13 mouse cellular contexts compared by ENCODE assay signal in the genomic region with DNA sequence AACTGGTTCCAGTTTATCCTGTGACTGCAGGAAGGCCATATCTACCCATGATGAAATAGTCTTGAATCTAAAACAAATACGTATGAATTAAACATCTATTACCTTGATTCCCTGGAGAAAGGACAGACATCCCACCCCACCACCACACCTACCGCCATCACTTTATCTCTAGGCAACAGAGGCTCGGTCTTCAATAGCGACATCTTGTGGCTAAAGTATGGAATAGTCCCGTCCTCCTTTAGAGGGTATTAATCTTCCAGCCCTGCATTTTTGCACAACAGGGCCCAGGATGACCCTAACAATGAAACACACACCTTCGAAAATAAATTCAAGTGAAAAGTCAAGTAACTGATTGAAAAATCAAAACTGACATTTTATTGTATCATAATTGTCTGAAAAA.
A peak's percentile ranks its signal among the peaks of the same experiment; 100 is the strongest.
DNase-seq lines count a peak whose midpoint lies in the region; ATAC-seq and TF ChIP-seq lines count a peak whose summit lies in the region.
"Had no signal": no experiment of that assay in that cellular context is flagged by ENCODE, and none has a peak within 500 bp of the region (broad histone marks: within the 10 kb centered on the region; RNA-seq: fewer than 3 reads in every experiment).

No protein-coding gene starts in this region.

- ATAC-seq in common myeloid progenitor, adult 5-6 weeks (replicated peaks; ENCODE audit: low read depth, poor library complexity, severe bottlenecking) = peak; percentile 58; the same call in 1 of the 2 replicates
- no peak for ATAC-seq in midbrain, embryonic 13.5 days
- ATAC-seq: intestine, embryonic 16.5 days had no signal

- TF ChIP-seq CTCF in kidney, adult 2 months (conservative IDR thresholded peaks at IDR 0.05; ENCODE audit: insufficient read depth, insufficient read length, low read depth, low read length) = 0 out of 2 replicates have a peak, but pooled peaks have one; percentile 18
- TF ChIP-seq CTCF in CH12.LX (conservative IDR thresholded peaks at IDR 0.05 in 1 of 2, IDR thresholded peaks at IDR 0.05 in 1 of 2; ENCODE audit: low read depth in 2 of 2, low read length in 2 of 2) = peak; percentile 90 to 93

- no peak for TF ChIP-seq EP300 in CH12.LX (IDR thresholded peaks at IDR 0.05; ENCODE audit: low read length)

- H3K79me2 ChIP-seq in CH12.LX (replicated peaks; ENCODE audit: control insufficient read depth, extremely low read depth, insufficient read depth, poor library complexity, severe bottlenecking) = no peaks in the 10 kb centered on the region

- H3K9ac ChIP-seq in CH12.LX (ENCODE audit: insufficient read depth, low read depth) = no peak overlapping the region
- no peak overlapping the region for H3K9ac ChIP-seq in midbrain, embryonic 13.5 days (replicated peaks)

- H3K4me2 ChIP-seq in CH12.LX (ENCODE audit: insufficient read depth, low read depth, poor library complexity, severe bottlenecking) = no peak overlapping the region
- H3K4me2 ChIP-seq in midbrain, embryonic 13.5 days (replicated peaks) = no peak overlapping the region

- no peaks in the 10 kb centered on the region for H3K9me3 ChIP-seq in CH12.LX (replicated peaks; ENCODE audit: low read length)
- H3K9me3 ChIP-seq in midbrain, embryonic 13.5 days = no peaks in the 10 kb centered on the region

- no peak overlapping the region for H3K4me3 ChIP-seq in kidney, adult 2 months (ENCODE audit: insufficient read depth, low read depth, low read length)
- no peak overlapping the region for H3K4me3 ChIP-seq in CH12.LX (replicated peaks in 1 of 3; ENCODE audit: low read depth in 2 of 3, low read length in 2 of 3, poor library complexity in 1 of 3)
- H3K4me3 ChIP-seq in midbrain, embryonic 13.5 days (replicated peaks) = no peak overlapping the region

- TF ChIP-seq RAD21 in CH12.LX (IDR thresholded peaks at IDR 0.05; ENCODE audit: low read depth, low read length) = peak; percentile 78

- no peaks in the 10 kb centered on the region for H3K36me3 ChIP-seq in kidney, adult 2 months (ENCODE audit: control insufficient read depth, insufficient read depth, low read length)
- H3K36me3 ChIP-seq in CH12.LX (replicated peaks in 1 of 2; ENCODE audit: control insufficient read depth in 1 of 2, insufficient read depth in 1 of 2, low read length in 1 of 2) = no peaks in the 10 kb centered on the region
- no peaks in the 10 kb centered on the region for H3K36me3 ChIP-seq in midbrain, embryonic 13.5 days
- H3K36me3 ChIP-seq: G1E had no signal

- TF ChIP-seq POLR2A in kidney, adult 2 months (IDR thresholded peaks at IDR 0.05; ENCODE audit: low read depth, low read length) = no peak
- TF ChIP-seq POLR2A in CH12.LX (IDR thresholded peaks at IDR 0.05; ENCODE audit: low read depth, low read length) = no peak

- WGBS in kidney, adult 2 months = 63% methylated on average over 6 of the region's 6 CpGs
- 56% methylated on average over 6 of the region's 6 CpGs for WGBS in midbrain, embryonic 13.5 days

- dilution Hi-C loops in CH12.LX (cut with MboI; ENCODE audit: extremely low pct_ligation_motif_present, extremely low pct_unique_long_range_greater_than_20kb, low sequenced_read_pairs) = no loop called here

- no peak overlapping the region for H3K27ac ChIP-seq in kidney, adult 2 months (ENCODE audit: insufficient read depth, low read depth, low read length)
- H3K27ac ChIP-seq in CH12.LX (ENCODE audit: insufficient read depth, low read depth) = no peak overlapping the region
- H3K27ac ChIP-seq in midbrain, embryonic 13.5 days = no peak overlapping the region

- no peaks in the 10 kb centered on the region for H3K27me3 ChIP-seq in kidney, adult 2 months (replicated peaks; ENCODE audit: control insufficient read depth, insufficient read depth, low read length)
- H3K27me3 ChIP-seq in CH12.LX (replicated peaks) = no peaks in the 10 kb centered on the region
- H3K27me3 ChIP-seq in midbrain, embryonic 13.5 days = no peaks in the 10 kb centered on the region

- DNase-seq in kidney, adult 2 months = no peak
- no peak for DNase-seq in kidney, postnatal 25 days
- DNase-seq in A20 (ENCODE audit: low read depth, low spot score) = peak; percentile 7
- peak; percentile 45 for DNase-seq in CH12.LX (ENCODE audit: extremely low read depth)
- DNase-seq in Muller cell, postnatal 12 days (ENCODE audit: inconsistent ontology term) = no peak
- DNase-seq: cerebellum, postnatal 36 days; heart, adult 11 months; heart, postnatal 14 days; lung, postnatal 36 days had no signal

- no peaks in the 10 kb centered on the region for H3K4me1 ChIP-seq in kidney, adult 2 months (ENCODE audit: control insufficient read depth, insufficient read depth, low read length)
- no peaks in the 10 kb centered on the region for H3K4me1 ChIP-seq in CH12.LX (ENCODE audit: control insufficient read depth in 1 of 2, insufficient read depth in 2 of 2)
- no peaks in the 10 kb centered on the region for H3K4me1 ChIP-seq in midbrain, embryonic 13.5 days (replicated peaks)

- in situ Hi-C loops in CH12.LX (cut with MboI; ENCODE audit: low pct_ligation_motif_present, low pct_unique_long_range_greater_than_20kb, low sequenced_read_pairs) = no loop called here

TF ChIP-seq in CH12.LX, 34 proteins besides CTCF, POLR2A, EP300 and RAD21:
- TF ChIP-seq POLR2AphosphoS2 (IDR thresholded peaks at IDR 0.05; ENCODE audit: low read depth, low read length) (no peak), MAX (IDR thresholded peaks at IDR 0.05; ENCODE audit: low read length) (no peak), CHD2 (IDR thresholded peaks at IDR 0.05; ENCODE audit: low read length) (no peak), JUND (conservative IDR thresholded peaks at IDR 0.05; ENCODE audit: low read depth, low read length) (no peak), TCF12 (IDR thresholded peaks at IDR 0.05; ENCODE audit: low read depth, low read length) (no peak), KAT2A (IDR thresholded peaks at IDR 0.05; ENCODE audit: insufficient replicate concordance, low read length) (no peak), ETS1 (conservative IDR thresholded peaks at IDR 0.05; ENCODE audit: low read depth, low read length) (no peak), MAFK (IDR thresholded peaks at IDR 0.05; ENCODE audit: insufficient replicate concordance, low read length) (no peak), RCOR1 (conservative IDR thresholded peaks at IDR 0.05; ENCODE audit: low read depth, low read length) (no peak), ZC3H11A (IDR thresholded peaks at IDR 0.05; ENCODE audit: low read depth, low read length) (peak; percentile 57), IRF4 (IDR thresholded peaks at IDR 0.05; ENCODE audit: low read depth, low read length) (peak; percentile 26; the same call in 1 of the 2 replicates), ELF1 (IDR thresholded peaks at IDR 0.05; ENCODE audit: low read depth, low read length) (no peak), ZNF384 (IDR thresholded peaks at IDR 0.05; ENCODE audit: low read depth, low read length) (no peak), SIN3A (IDR thresholded peaks at IDR 0.05; ENCODE audit: low read length) (no peak), SMC3 (IDR thresholded peaks at IDR 0.05; ENCODE audit: low read depth, low read length) (peak; percentile 91), HCFC1 (IDR thresholded peaks at IDR 0.05; ENCODE audit: low read depth, low read length) (no peak), MXI1 (IDR thresholded peaks at IDR 0.05; ENCODE audit: low read depth, low read length) (no peak), BHLHE40 (IDR thresholded peaks at IDR 0.05; ENCODE audit: low read depth, low read length) (0 out of 2 replicates have a peak, but pooled peaks have one; percentile 7), TBP (conservative IDR thresholded peaks at IDR 0.05; ENCODE audit: low read depth, low read length) (no peak), E2F4 (IDR thresholded peaks at IDR 0.05; ENCODE audit: insufficient replicate concordance, low read depth, low read length) (no peak), MAZ (IDR thresholded peaks at IDR 0.05; ENCODE audit: low read depth, low read length) (no peak)
TF ChIP-seq in CH12.LX: peak in this region for 4.

Comparison
In these comparisons a context has a peak if more than half of its experiments do, and no peak if none do; other contexts are left out.
1. DNase-seq: peak in A20 (single experiment) and CH12.LX (single experiment); none in kidney, adult 2 months (single experiment), kidney, postnatal 25 days (0 of 2) and Muller cell, postnatal 12 days (single experiment).